Mouse (Mus musculus) limb, embryonic 14.5 days (tissue): ENCODE results near the gene Cars2. TPM values are rescaled to one million over a fixed set of nuclear protein-coding genes. Genes with fewer than 3 reads are reported as not detected.

ENCODE experiments used
- ATAC-seq: fragments of 200-750 bp; cut with Nextera tagmentation; 2 replicates; pipeline ENCODE4 v1.8.0; 2017; ENCODE audit warnings: low read depth, moderate number of reproducible peaks, moderate TSS enrichment; ENCODE audit not compliant: low FRiP score
- DNase-seq: peaks from one replicate; pipeline ENCODE4 v3.0.0-alpha.2; 2015; ENCODE audit warnings: low spot score
- H3K27ac ChIP-seq: fragments of 300-500 bp; sonication (generic); replicated peaks from 2 replicates; pipeline ENCODE4 v1.5.1; 2014; ENCODE audit warnings: low read depth, mild to moderate bottlenecking, low read length, moderate library complexity, mixed read lengths
- H3K27me3 ChIP-seq: fragments of 300-500 bp; sonication (generic); 2 replicates; pipeline ENCODE4 v1.6.1; 2014; ENCODE audit warnings: low read length, mixed read lengths; ENCODE audit not compliant: control insufficient read depth, insufficient read depth
- H3K36me3 ChIP-seq: fragments of 300-500 bp; sonication (generic); 2 replicates; pipeline ENCODE4 v1.6.1; 2014; ENCODE audit warnings: mild to moderate bottlenecking, low read length, moderate library complexity, mixed read lengths; ENCODE audit not compliant: control insufficient read depth, insufficient read depth
- H3K4me1 ChIP-seq: fragments of 300-500 bp; sonication (generic); 2 replicates; pipeline ENCODE4 v1.6.1; 2014; ENCODE audit warnings: antibody characterized with exemption, low read length, mixed read lengths; ENCODE audit not compliant: control insufficient read depth, insufficient read depth
- H3K4me2 ChIP-seq: fragments of 300-500 bp; sonication (generic); replicated peaks from 2 replicates; pipeline ENCODE4 v1.6.1; 2014; ENCODE audit warnings: low read depth, mild to moderate bottlenecking, low read length, moderate library complexity; ENCODE audit not compliant: severe bottlenecking
- H3K4me3 ChIP-seq: fragments of 300-500 bp; sonication (generic); replicated peaks from 2 replicates; pipeline ENCODE4 v1.5.1; 2014; ENCODE audit warnings: low read length
- H3K9ac ChIP-seq: fragments of 300-500 bp; sonication (generic); 2 replicates; pipeline ENCODE4 v1.6.1; 2014; ENCODE audit warnings: mild to moderate bottlenecking, low read depth, low read length, moderate library complexity; ENCODE audit not compliant: severe bottlenecking
- H3K9me3 ChIP-seq: fragments of 300-500 bp; sonication (generic); 2 replicates; pipeline ENCODE4 v1.6.1; 2016; ENCODE audit warnings: low read length; ENCODE audit not compliant: control insufficient read depth
- POLR2A ChIP-seq: fragments of 200-500 bp; IDR thresholded peaks from 2 replicates; pipeline ENCODE4 v1.8.0; 2012; ENCODE audit warnings: inconsistent platforms, mild to moderate bottlenecking, moderate library complexity, borderline replicate concordance; ENCODE audit not compliant: insufficient read depth, insufficient read length; ENCODE audit errors: extremely low read depth
- WGBS: fragments of 180-500 bp; shearing (Covaris S2); extraction: QIAGEN DNeasy Blood & Tissue Kit; methylation state at CpG from one replicate; pipeline ENCODE4 v1.1.7; 2014; 5-methylcytosine and 5-hydroxymethylcytosine counted together
- polyA plus RNA-seq, 2 experiments: library from polyadenylated mRNA; depleted of rRNA in 1 of 2; stranded (reverse) in 1 of 2; unstranded in 1 of 2; fragments of >200 nt; fragmentation: Nextera tagmentation in 1 of 2; extraction: Ambion mirVana in 1 of 2; gene quantifications; 2 replicates each; pipeline versions ENCODE4 v1.2.1 to v1.2.3; 2012 to 2014

Cars2 gene
- polyA plus RNA-seq, 2 experiments: 26.4 to 66.7 TPM

DNA sequence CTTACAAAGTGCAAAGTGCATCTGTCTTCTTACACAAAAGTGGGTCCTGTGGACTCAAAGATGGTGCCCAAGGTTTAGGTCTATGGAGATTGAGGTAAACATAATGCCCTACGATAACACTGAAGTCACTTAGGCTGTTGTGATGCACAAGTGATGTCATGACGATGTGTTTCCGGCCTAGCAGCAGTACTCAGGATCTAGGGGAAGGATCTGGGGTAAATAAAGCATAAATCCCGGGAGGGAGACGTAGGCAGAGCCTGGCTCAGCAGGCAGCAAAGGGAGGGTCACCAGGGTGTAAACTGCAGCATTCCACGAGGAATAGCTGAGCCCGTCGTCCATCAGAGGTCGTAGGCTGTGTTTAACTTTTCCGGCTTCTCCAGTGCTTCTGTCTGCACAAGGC, 41.7 kb downstream of the Cars2 start:
- no peak overlapping the region for H3K4me2 ChIP-seq
- no peak overlapping the region for H3K4me3 ChIP-seq
- peaks cover 95% of the 10 kb centered on the region for H3K36me3 ChIP-seq
- WGBS: 84% methylated on average over 10 of the region's 10 CpGs
- TF ChIP-seq POLR2A: no peak
- DNase-seq: no peak
- H3K4me1 ChIP-seq: no peaks in the 10 kb centered on the region
- H3K27me3 ChIP-seq: no peaks in the 10 kb centered on the region
- H3K27ac ChIP-seq: no peak overlapping the region
- no peak overlapping the region for H3K9ac ChIP-seq
- no peaks in the 10 kb centered on the region for H3K9me3 ChIP-seq
- ATAC-seq: no peak

DNA sequence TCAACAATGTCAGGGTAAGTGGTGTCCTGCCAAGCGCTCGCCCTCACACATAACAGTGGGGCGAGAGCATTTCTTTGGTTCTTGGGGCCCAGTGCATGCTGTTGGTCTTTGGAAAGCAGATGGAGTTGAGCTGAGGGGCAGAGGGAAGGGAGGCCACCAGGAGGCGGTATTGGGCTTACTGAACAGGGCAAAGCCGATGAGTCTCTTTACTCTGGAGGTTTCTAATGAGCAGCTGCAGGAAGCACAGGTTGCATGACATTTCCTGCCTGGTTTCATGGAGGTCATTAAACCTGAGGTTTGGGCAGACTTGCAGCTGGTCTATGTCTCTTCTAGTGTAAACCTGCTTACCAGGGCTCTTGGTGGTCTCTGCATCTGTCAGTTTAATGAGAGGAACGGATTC, 43.8 kb downstream of the Cars2 start:
- peaks cover 88% of the 10 kb centered on the region for H3K36me3 ChIP-seq
- no peak overlapping the region for H3K9ac ChIP-seq
- no peaks in the 10 kb centered on the region for H3K4me1 ChIP-seq
- H3K27me3 ChIP-seq: no peaks in the 10 kb centered on the region
- no peak for TF ChIP-seq POLR2A
- DNase-seq (peak; percentile 15), ATAC-seq (0 out of 2 replicates have a peak, but pooled peaks have one; percentile 38)
- no peaks in the 10 kb centered on the region for H3K9me3 ChIP-seq
- no peak overlapping the region for H3K4me2 ChIP-seq
- H3K4me3 ChIP-seq: no peak overlapping the region
- no peak overlapping the region for H3K27ac ChIP-seq
- 58% methylated on average over 6 of the region's 6 CpGs for WGBS

DNA sequence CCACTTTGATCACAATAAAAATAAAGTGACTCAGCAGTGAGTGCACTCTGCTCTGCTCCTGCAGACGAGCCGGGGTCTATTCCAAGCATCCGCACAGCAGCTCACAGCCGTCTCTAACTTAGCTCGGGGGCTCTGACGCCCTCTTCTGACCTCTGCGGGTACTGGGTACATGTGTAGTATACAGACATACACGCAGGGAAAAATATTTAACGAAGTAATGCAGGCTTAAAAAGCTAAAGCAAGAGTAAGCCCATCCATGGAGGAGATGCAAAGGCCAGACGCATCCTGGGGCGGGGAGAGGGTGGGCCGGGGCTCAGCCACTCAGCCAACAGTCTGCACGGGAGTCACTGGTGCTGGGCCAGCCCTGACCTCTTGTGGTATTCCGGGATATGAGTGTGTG, 44.5 kb downstream of the Cars2 start:
- Histone ChIP-seq H3K36me3 (peaks cover 80% of the 10 kb centered on the region), H3K4me2 (no peak overlapping the region), H3K4me1 (no peaks in the 10 kb centered on the region), H3K27ac (no peak overlapping the region), H3K9me3 (no peaks in the 10 kb centered on the region), H3K27me3 (no peaks in the 10 kb centered on the region), H3K4me3 (no peak overlapping the region), H3K9ac (no peak overlapping the region)
- no peak for ATAC-seq
- DNase-seq: no peak
- WGBS: 82% methylated on average over 14 of the region's 14 CpGs
- TF ChIP-seq POLR2A: no peak

DNA sequence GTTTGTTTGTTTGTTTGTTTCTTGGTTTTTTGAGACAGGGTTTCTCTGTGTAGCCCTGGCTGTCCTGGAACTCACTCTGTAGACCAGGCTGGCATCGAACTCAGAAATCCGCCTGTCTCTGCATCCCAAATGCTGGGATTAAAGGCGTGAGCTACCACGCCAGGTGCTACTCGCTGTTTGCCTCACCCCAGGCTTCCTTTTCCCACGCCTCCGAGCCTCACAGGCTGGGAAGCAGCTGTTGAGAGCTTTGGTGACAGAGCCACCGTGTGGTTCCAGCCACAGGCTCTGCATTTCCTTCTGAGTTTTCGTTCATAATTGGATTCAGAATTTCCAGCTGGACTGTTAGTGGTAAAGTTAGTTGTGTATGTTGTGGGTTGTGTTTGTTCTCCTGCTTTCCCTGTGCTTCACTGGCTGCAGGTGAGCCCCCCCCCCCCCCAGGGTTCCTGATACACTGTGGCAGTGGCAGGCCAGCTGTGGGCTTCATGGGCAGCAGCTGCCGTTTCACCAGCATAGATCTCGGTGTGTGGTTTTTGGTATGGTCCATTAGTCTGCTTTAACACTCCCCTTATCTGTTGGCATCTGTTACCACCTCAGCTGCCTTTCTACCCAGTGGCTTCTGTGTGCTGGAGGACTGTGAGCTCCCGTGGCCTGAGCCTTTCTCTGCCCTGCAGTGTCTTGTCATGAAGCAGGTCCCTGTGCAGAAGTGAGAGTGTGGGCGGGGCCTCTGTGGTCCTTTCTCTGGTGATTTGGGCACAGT, 46.9 kb downstream of the Cars2 start:
- peaks cover 59% of the 10 kb centered on the region for H3K36me3 ChIP-seq
- no peaks in the 10 kb centered on the region for H3K27me3 ChIP-seq
- 84% methylated on average over 13 of the region's 13 CpGs for WGBS
- ATAC-seq (no peak; the same call in 1 of the 2 replicates), DNase-seq (no peak)
- H3K9me3 ChIP-seq: no peaks in the 10 kb centered on the region
- no peak for TF ChIP-seq POLR2A
- H3K27ac ChIP-seq: no peak overlapping the region
- no peak overlapping the region for H3K4me3 ChIP-seq
- 0 out of 2 replicates have a peak, but pooled peaks cover 2% of the 10 kb centered on the region for H3K4me1 ChIP-seq
- H3K9ac ChIP-seq: no peak overlapping the region
- H3K4me2 ChIP-seq: no peak overlapping the region

DNA sequence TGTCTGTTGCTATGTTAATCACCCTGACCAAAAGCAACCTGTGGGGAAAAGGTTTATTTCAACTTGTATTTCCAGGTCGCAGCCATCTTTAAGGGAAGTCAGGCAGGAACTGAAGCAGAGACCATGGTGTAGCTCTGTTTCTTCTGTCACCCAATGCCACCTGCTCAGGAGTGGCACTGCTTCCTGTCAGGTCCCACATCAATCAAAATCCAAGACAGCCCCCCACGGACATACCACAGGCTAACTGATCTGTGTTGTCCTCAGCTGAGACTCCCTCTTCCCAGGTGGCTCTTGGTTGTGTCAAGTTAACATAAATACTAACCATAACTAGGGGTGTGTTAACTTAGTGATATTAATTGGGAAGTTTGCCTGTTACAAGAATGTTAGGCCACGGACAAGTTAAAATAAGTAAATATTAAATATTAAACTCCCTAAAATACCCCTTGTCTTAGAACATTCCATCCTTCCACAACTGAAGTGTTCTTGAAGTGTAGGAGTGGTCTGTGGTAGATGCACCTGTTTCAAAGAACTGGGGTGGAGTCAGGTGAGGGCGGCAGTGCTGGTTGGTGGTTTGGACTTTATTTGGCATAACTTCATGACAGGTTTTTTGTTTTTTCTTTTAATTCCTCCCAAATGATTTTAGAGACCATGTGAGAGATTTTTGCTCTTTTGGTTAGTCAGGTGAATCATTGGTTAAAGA, 51.6 kb downstream of the Cars2 start:
- no peak for TF ChIP-seq POLR2A
- Histone ChIP-seq H3K4me3 (no peak overlapping the region), H3K27ac (no peak overlapping the region), H3K9me3 (no peaks in the 10 kb centered on the region), H3K27me3 (no peaks in the 10 kb centered on the region), H3K4me1 (peaks cover 12% of the 10 kb centered on the region), H3K9ac (no peak overlapping the region), H3K36me3 (peaks cover 17% of the 10 kb centered on the region), H3K4me2 (no peak overlapping the region)
- WGBS: 88% methylated on average over 4 of the region's 4 CpGs
- DNase-seq: no peak
- ATAC-seq: no peak
